In genomic region chr5:53726011-53726410, GRCm38 (mm10) we compare ENCODE assay signal across 16 mouse cellular contexts. TPM values are rescaled to one million over a fixed set of nuclear protein-coding genes. Genes with fewer than 3 reads are reported as not detected.
"Had no signal": no experiment of that assay in that cellular context is flagged by ENCODE, and none has a peak within 500 bp of the region (broad histone marks: within the 10 kb centered on the region; RNA-seq: fewer than 3 reads in every experiment).

No protein-coding gene starts in this region.

- H3K36me3 ChIP-seq: limb, embryonic 15.5 days; liver, embryonic 12.5 days; midbrain, embryonic 15.5 days; neural tube, embryonic 13.5 days had no signal

- DNase-seq: lung, embryonic 14.5 days; lung, postnatal 10 days; lung, postnatal 4 days; right cerebral cortex, postnatal 4 days; spleen, adult 18-20 months; thymus, adult 18-20 months; thymus, postnatal 14 days had no signal

- H3K27me3 ChIP-seq: limb, embryonic 15.5 days; liver, embryonic 12.5 days; midbrain, embryonic 15.5 days; neural tube, embryonic 13.5 days had no signal

- H3K9ac ChIP-seq: limb, embryonic 15.5 days; liver, embryonic 12.5 days; lung, embryonic 14.5 days; midbrain, embryonic 15.5 days; neural tube, embryonic 13.5 days had no signal

- H3K9me3 ChIP-seq: limb, embryonic 15.5 days; liver, embryonic 12.5 days; midbrain, embryonic 15.5 days; neural tube, embryonic 13.5 days had no signal

- H3K27ac ChIP-seq: left cerebral cortex, adult 2 months; limb, embryonic 15.5 days; liver, embryonic 12.5 days; midbrain, embryonic 15.5 days; neural tube, embryonic 13.5 days had no signal

- H3K4me1 ChIP-seq: liver, embryonic 12.5 days; midbrain, embryonic 15.5 days; neural tube, embryonic 13.5 days had no signal

- H3K4me3 ChIP-seq: left cerebral cortex, adult 2 months; limb, embryonic 15.5 days; liver, embryonic 12.5 days; midbrain, embryonic 15.5 days; neural tube, embryonic 13.5 days had no signal

- H3K4me2 ChIP-seq: limb, embryonic 15.5 days; liver, embryonic 12.5 days; lung, embryonic 14.5 days; midbrain, embryonic 11.5 days; midbrain, embryonic 15.5 days; neural tube, embryonic 13.5 days had no signal

- ATAC-seq: intestine, embryonic 16.5 days; liver, embryonic 12.5 days; midbrain, embryonic 15.5 days had no signal

RNA-seq across cellular contexts. Expression of gene Cckar, which starts 18.5 kb away (rescaled TPM):
- total RNA-seq: layer of hippocampus, postnatal 25 days; megakaryocyte, adult 5-6 weeks had no signal
